Mouse (Mus musculus) layer of hippocampus, postnatal 10 days (tissue): ENCODE measurements at regions not wholly inside any gene's neighbourhood (a gene's known extent, or its start where the extent isn't known, plus 50 kb on each side); places are given as distances from the start of the nearest gene placed in this dataset.

Source experiments
- DNase-seq, 2 experiments: peaks; one replicate each; pipeline ENCODE4 v3.0.0; 2021; ENCODE audit warnings: low spot score in 2 of 2

DNA sequence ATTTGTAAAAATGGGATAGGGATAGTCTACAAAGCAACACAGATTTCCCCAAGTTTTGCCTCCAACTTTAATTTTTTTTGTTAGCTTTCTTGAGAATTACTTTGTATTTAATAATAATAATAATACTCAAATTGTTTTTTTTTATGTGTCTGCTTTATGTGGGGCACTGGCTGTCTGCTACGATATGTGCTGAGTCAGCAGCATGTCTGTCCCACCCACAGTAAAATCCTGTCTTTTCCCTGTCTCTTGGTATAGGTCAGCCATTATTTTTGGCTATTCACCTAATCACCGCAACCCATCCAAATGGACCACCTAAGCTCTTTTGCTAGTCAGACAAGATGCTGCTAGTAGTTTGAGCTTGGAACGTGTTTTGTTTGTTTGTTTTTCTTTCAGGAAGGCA lies 473.0 kb downstream of the Hs3st4 start:
- DNase-seq = no peak

DNA sequence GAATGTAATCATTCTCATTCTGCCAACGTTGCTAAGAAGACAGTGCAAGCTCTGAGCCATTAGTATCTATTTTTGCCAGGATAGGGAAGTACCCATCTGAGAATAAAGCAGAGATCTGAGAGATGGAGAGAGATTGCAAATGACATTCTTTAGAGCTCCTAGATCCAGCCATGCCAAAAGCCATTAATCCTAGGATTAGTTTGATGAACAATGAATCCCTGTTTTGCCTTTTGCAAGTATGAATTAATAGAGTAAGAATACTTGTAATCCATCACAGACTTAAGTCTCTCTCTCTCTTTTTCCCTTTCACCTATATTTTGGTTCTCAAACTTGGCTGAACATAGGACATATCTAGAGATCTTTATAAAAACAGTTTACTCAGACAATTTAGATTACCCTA lies 504.7 kb downstream of the Hs3st4 start:
- no peak for DNase-seq

DNA sequence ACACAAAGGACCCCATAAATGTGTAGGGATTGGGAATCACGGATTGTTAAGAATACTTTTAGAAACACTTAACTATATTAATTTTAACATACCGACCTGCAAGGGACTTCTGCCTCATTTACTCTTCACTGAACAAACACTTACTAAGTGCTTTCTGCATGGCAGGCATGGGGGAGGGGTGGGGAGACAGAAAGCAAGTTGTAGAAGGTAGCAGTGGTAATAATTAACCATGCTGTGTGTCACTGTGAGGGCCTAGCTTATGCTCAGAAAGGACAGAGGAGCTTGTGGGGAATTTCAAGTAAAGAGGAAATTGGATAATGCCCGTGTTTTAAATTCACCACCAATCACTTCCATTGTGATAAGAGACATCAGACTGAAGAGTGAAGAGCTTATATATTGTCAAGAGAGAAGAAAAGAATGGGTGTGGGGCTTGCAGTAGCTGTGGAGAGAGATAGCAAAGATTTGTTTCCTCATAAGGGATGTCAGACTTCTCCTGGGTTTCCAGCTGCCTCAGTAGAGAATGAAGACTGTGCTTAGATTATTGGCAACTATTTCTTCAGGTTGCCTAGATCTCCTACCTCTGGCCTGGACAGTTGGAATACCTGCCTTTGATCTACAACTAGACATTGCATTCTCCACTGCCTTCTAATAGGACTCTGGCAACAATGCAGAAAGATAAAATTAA lies 508.6 kb downstream of the Hs3st4 start:
- DNase-seq = no peak

DNA sequence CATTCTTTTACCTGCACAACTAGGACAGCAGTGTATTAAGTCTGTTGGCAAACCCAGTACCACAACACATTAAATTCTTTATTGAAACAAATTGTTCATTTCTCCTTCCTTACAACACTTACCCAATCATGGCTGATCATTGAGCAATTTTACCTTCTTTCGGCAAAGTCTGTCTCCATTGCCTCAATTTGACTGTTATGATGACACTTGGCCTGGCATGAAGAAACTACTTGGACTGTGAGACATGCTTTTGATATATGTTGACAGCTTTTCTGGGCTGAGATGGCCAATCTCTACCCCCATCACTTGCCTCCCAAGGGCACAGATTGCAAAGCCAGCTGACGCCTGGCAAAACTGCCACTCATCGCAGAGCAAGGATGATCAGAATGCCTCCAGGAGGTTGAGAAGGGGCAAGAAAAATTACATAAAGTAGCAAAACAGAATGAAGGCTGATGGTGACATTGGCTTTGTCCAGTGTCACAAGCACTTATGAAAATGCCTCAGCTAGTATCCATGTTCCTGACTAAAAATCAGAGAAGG lies 509.3 kb downstream of the Hs3st4 start:
- DNase-seq = no peak

DNA sequence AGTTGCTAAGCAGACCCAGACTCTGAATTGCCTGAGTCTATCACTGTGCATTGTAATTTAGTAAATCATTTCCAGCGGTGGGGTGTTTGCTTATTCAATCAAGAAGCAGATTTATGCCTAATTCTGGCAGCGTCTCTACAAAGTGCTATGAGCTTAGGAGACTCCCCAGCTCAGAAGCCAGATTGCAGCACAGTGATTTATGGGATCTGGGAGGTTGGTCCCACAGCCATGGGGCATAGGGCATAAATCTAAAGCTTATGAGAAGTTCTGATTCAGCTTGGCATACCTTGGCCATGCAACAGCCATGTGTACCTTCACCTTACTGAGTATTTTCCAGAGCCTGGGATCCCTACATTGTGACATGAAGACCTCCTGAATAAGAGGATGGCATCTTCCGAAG lies 518.0 kb downstream of the Hs3st4 start:
- DNase-seq = no peak

DNA sequence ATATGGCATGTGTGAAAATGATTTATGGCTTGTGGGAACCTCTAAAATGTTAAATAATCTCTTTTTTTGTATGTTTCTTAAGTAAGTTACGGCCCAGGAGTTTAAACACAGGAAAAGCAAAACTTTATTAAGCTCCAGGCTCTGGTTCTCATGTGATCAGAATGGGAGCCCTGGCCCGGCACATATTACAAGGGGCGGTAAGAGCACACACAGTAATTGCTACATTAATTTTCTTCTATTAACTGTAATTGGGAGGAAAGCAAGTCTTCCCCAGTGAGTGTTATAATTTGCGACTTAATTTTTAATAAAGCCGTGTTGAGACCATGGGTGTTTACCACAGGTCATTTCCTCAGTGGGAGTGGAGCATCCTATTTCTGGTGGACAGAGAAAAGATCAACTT lies 520.1 kb downstream of the Hs3st4 start:
- DNase-seq = no peak

DNA sequence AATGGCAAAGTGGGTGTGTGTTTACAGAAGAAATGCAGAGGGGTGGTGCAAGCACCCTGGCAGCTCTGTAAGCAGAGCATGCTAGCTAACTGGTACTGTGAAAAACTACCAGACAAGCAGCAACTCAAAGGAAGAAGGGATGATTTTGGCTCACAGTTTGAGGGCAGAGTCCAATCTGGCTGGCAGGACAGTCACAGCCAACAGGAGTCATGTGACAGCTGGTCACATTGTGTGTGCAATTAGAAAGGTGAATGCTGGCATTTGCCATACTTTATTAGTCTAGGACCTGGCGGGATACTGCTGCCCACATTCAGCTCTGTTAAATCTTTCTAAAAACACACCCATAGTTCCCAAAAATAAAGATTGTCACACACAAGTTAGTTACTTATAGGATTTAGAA lies 566.4 kb downstream of the Hs3st4 start:
- no peak for DNase-seq

DNA sequence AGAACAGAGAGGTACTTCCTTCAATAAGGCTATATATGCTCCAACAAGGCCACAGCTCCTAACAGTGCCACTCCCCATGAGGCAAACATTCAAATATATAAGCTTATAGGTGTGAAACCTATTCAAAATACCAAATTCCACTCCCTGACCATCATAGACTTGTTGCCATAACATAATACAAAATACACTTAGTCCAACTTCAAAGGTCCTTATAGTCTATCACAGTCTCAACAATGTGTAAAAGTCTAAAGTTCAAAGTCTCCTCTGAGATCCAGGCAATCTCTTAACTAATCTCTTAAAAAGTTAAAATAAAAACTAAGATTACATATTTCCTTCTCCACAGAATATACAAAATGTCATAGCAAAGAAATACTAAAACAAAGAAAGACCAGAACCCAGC lies 574.5 kb downstream of the Hs3st4 start:
- DNase-seq = no peak

DNA sequence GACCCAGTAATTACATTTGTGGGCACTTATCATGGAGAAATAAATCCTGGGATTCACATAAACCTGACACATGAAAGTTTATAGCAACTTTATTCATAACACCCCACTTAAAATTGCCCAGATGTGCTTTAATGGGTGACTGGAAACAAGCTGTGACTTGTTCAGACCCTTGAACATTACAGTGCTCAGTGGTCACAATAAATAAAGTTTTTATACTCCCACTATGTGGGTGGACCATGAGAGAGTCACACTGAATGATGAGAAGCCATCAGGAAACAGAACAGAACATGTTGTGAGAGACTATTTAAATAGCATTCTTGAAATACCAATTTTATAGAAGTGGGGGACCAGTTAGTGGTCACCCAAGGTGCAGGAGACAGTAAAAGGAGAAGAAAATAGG lies 588.1 kb downstream of the Hs3st4 start:
- DNase-seq = no peak

DNA sequence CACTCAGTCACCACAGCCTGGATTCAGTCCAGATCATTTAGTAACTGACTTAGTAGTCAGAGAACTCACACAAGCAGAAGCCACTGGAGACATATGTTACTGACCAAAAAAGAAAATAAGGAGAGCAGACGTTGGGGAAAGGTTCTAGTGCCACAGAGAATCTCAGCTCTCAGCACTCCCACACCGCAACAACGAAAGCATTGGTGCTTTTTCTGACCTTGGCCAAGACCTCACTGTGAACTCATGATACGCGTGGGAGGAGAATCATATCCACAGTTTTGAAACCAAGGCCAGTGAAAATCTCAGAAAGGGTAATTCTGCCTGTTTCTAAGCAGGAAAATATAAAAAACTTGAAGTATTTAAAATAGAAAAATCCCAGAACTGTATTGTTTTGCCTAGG lies 591.0 kb downstream of the Hs3st4 start:
- DNase-seq = no peak

DNA sequence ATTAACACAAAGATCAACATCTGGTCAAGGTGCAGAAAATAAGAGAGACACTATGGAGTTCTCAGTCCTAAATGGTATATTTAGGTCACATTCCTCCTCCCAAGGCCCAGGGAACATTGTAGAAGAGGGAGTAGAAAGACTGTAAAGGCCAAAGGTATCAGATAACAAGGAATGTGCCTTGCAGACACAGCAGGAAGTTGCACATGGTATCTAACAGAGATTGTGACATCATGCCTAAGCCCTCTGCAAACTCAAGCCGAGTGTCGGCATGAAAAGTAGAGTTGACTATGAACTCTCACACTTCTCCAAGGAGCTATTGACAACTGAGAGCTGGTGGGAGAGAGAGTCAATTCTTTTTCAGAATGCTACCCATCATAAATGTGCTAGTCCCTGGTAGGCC lies 598.7 kb downstream of the Hs3st4 start:
- DNase-seq = no peak

DNA sequence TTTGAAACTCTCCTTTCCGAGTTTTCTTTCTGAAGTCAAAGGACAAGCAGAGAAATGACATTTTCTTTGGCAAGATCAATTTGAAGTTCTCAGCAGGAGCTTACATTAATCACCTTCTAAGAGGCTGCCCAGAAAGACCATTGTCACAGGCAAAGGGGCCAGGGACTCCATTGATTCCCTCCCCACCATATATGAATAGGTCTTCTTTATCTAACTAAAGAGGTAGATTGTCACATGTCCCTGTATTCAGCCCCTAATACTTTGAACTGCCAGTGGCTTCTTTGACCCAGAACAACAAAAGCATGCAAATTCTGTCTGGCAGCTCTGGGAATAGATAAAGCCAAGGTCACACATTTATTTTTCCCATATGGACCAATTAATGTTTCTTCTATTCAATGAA lies 602.6 kb downstream of the Hs3st4 start:
- DNase-seq = no peak

DNA sequence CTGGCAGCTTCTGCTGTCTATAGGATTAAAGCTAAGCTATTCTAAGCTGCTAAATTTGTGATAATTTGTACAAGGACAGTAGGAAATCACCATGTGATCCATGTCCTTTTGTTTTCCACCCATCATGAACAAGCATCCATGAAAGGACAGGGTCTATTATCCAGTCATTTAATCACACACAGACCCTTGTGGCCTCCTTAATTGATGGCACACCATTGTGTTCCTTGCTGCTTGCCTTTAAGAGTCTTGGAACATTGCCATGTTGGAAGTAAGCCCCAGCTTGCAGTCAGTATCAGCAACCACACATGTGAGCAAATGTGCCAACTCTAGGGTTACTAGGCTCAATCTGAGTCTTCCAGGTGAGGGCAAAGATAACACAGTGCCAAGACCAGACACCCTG lies 608.7 kb downstream of the Hs3st4 start:
- DNase-seq = no peak

DNA sequence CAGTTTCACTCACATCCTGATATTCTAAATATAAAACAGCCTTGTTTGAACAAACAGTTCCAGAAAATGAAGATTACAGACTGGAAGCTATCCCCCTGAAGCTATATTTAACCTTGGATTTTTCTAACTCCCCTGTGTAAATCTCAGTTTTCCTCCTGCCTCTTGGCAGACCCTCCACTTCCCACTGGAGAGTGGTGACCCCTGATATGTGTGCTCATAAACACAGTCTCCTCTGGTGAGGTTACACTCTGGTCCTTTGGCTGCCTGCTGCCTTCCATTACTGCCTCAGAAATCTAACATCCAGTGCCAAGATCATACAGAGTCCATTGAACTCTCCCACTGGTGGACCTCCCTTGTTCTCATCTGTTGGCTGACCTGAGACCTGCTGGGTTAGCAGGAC lies 610.8 kb downstream of the Hs3st4 start:
- no peak for DNase-seq

DNA sequence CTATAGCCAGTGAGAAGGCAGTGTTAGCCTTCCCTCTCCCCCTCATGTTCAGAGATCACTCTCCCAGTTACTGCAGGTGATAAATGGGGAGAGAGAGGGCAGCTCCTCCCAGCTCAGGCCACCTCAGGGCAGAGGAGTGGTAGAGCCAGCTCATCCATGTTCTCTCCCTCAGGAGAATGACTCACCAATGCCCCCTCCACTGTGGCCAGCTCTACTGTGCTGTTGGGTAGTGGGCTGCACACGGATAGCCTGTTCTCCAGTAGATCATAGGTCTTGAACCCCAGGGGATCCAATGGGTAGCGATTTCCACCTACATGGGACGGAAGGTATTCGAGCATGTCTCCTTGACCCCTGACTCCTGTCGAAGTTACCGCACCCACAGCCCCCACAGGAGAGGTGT lies 618.1 kb downstream of the Hs3st4 start:
- no peak for DNase-seq

DNA sequence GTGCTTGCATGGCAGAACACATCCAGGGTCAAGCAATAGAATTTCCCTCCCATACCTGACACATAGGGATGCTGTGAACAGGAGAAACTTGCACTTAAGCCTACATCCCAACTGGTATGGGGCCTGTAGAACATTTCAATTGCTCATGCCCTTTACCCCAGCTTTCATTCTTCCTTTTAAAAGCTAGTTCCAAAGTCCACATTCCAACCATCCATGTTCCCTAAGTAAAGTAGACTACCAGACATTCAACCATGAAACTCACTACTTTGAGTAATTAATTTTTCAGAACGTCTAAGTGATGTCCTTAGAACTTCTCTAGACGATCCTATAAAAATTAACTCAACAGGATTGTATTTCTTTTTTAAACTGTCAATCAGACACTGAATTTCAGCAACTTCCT lies 621.9 kb downstream of the Hs3st4 start:
- DNase-seq = no peak

DNA sequence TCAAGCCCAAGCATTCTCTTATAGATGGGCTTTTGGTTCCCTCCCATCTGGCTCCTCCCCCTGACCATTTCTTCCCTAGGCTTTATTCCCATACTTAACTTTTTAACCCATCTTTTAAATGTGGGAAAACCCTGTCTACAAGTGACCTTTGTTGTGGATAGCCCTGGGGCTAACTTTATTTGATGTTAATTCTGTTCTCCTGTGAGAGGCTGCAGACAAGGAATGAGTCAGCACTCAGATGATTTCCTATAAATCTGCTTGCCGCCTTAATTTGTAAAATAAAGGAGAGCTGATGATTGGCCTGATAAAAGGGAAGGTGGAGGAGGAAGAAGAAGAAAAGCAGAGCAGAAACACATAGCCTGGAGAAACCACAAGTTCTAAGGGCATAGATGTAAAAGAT lies 623.3 kb downstream of the Hs3st4 start:
- DNase-seq = no peak

DNA sequence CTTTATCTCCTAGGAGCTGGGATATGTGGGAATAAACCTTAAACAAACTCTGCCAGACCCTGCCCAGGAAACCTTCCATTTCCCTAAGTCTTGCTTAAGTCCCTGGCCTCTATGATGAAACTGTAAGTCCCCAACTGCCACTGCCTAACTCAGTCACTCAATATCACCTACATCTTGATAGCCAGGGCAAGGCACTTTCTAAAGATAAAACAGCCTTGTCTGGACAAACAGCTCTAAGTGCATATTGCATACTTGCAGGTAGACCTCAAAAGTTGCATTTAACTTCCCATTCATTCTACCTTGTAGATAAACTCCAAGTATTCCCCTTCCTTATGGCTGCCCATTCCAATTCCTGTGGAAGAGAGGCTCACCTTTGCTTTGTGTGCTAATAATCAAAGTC lies 624.4 kb downstream of the Hs3st4 start:
- no peak for DNase-seq

DNA sequence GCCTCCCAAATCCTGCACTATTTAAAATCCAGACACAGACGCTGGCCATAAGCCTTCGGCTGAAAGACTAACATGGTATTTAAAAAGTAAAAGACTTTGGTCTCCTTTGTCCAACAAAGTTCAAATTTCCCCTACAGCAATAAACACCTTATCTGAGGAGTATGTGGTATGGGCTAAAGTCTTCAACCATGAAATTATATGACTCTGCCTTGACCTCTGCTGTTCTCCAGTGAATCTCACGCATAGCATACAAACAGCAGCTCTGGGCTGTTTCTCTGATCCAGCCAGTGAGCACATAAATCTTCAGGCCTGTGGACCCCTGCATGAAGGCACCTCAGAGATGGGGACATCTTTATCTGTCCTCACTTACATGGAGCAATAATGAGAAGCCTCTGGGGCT lies 627.8 kb downstream of the Hs3st4 start:
- no peak for DNase-seq

DNA sequence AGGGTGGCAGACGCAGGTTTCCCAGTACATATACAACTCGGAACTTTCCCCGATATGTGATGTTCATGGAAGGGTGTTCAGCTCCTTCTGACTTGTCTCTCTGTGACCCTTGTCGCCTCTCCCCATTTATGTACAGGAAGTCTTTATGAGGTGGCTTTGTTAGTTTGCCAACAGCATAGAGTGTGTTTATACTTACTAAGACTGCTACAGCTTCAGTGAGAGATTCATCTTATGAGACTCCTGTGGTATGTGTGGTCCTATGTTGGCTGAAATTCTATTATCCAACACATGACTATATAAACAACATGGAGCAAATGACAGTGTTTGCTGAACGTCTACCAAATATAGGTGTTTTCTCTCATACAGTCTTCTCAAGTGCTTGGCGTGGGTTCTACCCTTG lies 664.5 kb downstream of the Hs3st4 start:
- no peak for DNase-seq

DNA sequence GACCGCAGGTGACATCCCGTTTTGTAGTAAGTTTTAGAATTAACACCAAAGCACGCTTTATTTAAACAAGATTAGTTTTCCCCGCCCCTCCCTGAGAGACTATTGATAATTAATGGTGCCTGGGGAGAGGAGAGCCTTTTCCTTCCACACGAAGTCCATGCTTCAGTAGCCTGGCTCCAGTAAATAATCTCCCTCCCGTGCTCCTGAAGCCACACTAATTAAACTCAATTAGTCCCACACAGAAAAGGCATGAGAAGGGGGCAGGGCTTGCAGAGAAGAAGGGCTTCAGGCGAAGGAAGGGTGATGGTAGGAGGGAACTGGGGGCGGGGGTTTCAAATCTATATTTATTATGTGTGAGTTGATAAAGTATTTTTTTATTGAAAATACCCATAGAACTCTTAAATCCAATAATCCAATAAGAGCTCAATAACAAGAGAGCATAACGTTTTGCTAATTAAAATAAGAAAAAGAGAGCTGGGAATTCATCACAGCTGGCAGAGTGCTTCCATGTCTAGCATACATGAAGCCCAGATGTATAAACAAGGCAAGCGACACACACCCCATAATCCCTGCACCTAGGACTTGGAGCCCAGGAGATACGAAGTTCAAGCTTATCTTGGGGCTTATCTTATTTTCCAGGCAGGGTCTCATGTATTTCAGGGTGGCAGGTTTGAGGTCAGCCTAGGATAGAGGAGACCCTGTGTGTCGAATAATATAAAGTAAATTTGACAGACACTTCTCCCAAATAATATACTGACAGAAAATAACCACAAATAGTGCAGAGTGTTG lies 684.7 kb downstream of the Hs3st4 start:
- no peak for DNase-seq

DNA sequence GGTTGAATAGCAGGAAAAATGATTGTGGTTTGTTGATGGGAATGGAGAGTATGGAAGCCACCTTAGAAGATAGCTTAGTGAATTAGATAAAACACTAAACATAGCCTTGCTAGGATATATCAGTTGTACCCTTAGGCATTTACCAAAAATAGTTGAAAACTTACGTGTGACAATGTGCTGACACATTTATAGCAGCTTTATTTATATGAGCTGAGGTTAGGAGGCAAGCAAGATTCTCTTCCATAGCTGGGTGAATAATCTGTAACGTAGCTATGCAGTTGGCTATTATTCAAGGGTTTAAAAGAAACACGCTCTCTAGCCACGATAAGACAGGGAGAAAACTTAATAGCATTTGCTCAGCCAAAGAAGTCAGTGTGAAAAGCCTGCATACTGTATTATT lies 685.4 kb downstream of the Hs3st4 start:
- no peak for DNase-seq

DNA sequence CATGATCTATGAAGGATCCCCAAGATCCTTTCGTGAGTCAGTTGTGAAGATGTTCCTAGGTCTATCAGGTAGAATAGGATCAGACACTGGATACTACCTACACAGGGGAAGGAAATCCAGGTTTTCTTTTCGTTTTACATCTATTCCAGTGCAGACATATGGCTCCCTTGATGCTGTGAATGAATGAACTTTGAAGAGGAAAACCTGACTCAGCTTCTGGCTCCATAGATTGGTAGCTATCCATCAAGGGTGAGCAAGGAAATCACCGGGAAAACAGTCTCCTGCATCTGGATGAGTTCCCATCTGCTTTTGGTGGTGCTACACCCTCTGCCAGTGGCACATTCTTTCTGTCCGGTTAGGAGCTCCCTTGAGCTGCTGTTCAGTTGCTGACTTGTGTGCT lies 687.8 kb downstream of the Hs3st4 start:
- no peak for DNase-seq
